Mouse (Mus musculus): Measurements from ENCODE around the gene Wasf1.

Wasf1 gene

GRCm38 (mm10) chr10:40882831-40883643 is at the start of gene Wasf1, which contains the start of gene Cdc40:
Wasf1 (plus strand) TSS chr10:40883475.
Cdc40 (minus strand) TSS chr10:40883311.
- ATAC-seq (ENCODE audit: insufficient number of reproducible peaks, low FRiP score, low TSS enrichment) = peak; percentile 97

GRCm38 (mm10) chr10:40840086-40840485 is 43.2 kb upstream of the Wasf1 start:
- ATAC-seq (ENCODE audit: insufficient number of reproducible peaks, low FRiP score, low TSS enrichment) = no peak

GRCm38 (mm10) chr10:40843841-40844240 is 39.4 kb upstream of the Wasf1 start:
- ATAC-seq (ENCODE audit: insufficient number of reproducible peaks, low FRiP score, low TSS enrichment) = no peak

DNA sequence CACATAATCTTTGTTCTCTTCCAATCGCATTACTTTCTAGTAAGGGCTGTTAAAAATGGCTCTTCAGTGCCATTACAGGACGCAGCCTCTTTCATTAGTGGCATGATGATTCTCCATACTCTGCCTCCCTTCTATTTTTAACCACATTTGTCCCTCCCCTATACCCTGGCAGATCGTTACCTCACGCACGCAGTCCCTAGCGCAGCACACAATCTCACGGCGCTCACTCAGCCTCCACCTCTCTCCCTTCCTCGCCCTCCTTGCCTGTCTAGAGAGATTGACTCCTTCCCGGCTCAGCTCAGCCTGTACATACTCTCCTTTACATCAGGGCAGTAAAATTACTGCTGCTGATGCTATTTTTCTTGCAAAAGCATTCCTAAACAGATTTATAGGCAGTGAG is 38.7 kb upstream of the Wasf1 start:
- ATAC-seq (ENCODE audit: insufficient number of reproducible peaks, low FRiP score, low TSS enrichment) = no peak

GRCm38 (mm10) chr10:40845626-40846025 is 37.6 kb upstream of the Wasf1 start:
- no peak for ATAC-seq (ENCODE audit: insufficient number of reproducible peaks, low FRiP score, low TSS enrichment)

GRCm38 (mm10) chr10:40847176-40847874 is 36.0 kb upstream of the Wasf1 start:
- peak; percentile 96 for ATAC-seq (ENCODE audit: insufficient number of reproducible peaks, low FRiP score, low TSS enrichment)

GRCm38 (mm10) chr10:40850644-40851043 is 32.6 kb upstream of the Wasf1 start:
- ATAC-seq (ENCODE audit: insufficient number of reproducible peaks, low FRiP score, low TSS enrichment) = no peak

GRCm38 (mm10) chr10:40851138-40851537 is 32.1 kb upstream of the Wasf1 start:
- no peak for ATAC-seq (ENCODE audit: insufficient number of reproducible peaks, low FRiP score, low TSS enrichment)

DNA sequence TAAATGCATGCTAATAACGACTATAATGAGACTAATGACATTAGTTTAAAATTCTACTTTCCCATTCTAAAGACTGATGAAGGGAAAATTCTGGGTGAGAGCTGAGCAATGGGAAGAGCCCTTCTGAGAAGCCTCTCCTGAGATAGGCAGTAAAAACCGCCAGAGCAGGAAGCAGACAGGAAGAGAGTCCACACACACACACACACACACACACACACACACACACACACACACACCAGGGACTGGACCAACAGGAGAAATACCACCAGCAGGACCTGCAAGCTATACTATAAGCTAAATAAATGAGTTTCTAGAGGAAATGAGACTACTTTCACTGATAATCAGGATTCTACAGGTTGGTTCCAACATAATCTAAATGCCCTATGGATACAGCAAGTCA is 27.7 kb upstream of the Wasf1 start:
- ATAC-seq (ENCODE audit: insufficient number of reproducible peaks, low FRiP score, low TSS enrichment) = no peak

- ATAC-seq (ENCODE audit: insufficient number of reproducible peaks, low FRiP score, low TSS enrichment) = no peak
Observed at GRCm38 (mm10) chr10:40856703-40857102, 26.6 kb upstream of the Wasf1 start.

GRCm38 (mm10) chr10:40857599-40857998 is 25.7 kb upstream of the Wasf1 start:
- peak; percentile 89 for ATAC-seq (ENCODE audit: insufficient number of reproducible peaks, low FRiP score, low TSS enrichment)

DNA sequence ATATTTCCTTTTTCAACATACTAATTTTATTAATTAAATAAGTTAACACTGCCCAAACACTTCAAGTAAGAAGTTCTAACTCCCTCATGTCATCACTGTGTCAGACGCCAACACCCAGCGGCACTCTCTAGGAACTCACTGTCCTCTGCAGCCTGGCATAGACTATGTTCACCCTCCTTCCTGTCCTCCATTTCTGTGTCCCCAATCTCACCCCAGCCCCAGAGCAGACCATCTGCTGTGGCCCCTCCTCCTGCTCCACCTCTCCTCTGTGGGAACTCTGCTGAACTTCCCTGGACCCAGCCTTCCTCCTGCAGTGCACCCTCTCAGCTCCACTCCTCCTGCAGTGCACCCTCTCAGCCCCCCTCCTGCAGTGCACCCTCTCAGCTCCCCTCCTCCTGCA is 15.2 kb upstream of the Wasf1 start:
- ATAC-seq (ENCODE audit: insufficient number of reproducible peaks, low FRiP score, low TSS enrichment) = peak; percentile 83

GRCm38 (mm10) chr10:40871301-40871700 is 12.0 kb upstream of the Wasf1 start:
- ATAC-seq (ENCODE audit: insufficient number of reproducible peaks, low FRiP score, low TSS enrichment) = no peak

- peak; percentile 74; the same call in 1 of the 2 replicates for ATAC-seq (ENCODE audit: insufficient number of reproducible peaks, low FRiP score, low TSS enrichment)
Observed at GRCm38 (mm10) chr10:40872052-40872451, 11.2 kb upstream of the Wasf1 start.

- ATAC-seq (ENCODE audit: insufficient number of reproducible peaks, low FRiP score, low TSS enrichment) = no peak
Observed at GRCm38 (mm10) chr10:40878246-40878645, 5.0 kb upstream of the Wasf1 start.

GRCm38 (mm10) chr10:40879969-40880368 is 3.3 kb upstream of the Wasf1 start:
- no peak for ATAC-seq (ENCODE audit: insufficient number of reproducible peaks, low FRiP score, low TSS enrichment)

GRCm38 (mm10) chr10:40881236-40881635 is 2.0 kb upstream of the Wasf1 start:
- no peak for ATAC-seq (ENCODE audit: insufficient number of reproducible peaks, low FRiP score, low TSS enrichment)

DNA sequence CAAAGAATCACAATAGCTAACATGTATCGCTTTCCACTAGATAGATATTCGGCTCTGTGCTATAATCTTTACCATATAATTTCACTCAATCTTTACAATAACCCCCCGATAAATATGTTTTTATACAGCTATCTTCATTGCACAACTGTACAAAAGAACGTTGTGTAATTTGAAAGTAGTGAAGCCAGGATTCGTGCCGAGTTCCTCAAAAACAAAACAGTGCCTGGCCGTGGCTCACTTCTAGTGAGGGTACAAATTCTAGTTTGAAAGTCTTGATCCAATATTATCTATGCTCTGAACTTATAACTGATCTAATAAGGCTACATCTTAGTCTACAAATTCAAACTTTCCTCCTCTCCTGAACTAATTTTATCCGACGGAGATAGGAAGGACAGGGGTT is 942 bp upstream of the Wasf1 start:
- ATAC-seq (ENCODE audit: insufficient number of reproducible peaks, low FRiP score, low TSS enrichment) = no peak

GRCm38 (mm10) chr10:40883644-40884278 is 486 bp downstream of the Wasf1 start:
- ATAC-seq (ENCODE audit: insufficient number of reproducible peaks, low FRiP score, low TSS enrichment) = peak; percentile 77

DNA sequence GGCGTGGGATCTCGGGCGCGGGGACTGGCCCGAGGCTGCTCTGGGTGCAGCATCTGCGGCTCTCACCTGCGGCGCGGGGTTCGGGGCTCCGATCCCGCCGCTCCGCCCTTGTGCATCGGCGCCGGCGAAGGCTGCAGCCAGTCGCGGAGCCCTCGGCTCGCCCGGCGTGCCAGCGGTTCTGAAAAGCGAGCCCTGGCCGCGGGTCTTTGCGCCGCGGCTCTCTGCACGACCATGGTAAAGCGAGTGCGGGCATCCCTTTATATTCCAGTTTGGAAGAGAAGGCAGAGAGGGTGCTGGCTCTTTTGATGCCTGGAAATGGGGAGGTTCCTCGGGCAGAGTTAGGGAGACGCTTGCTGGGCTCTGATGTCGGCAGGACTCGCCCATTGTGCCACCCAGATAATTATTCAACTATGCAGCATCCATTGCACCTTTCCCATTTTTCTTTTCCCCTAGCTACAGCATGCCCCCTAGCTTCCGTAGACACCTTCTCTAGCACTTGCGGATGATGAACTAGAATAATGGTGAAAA is 1.1 kb downstream of the Wasf1 start:
- peak; percentile 43 for ATAC-seq (ENCODE audit: insufficient number of reproducible peaks, low FRiP score, low TSS enrichment)

DNA sequence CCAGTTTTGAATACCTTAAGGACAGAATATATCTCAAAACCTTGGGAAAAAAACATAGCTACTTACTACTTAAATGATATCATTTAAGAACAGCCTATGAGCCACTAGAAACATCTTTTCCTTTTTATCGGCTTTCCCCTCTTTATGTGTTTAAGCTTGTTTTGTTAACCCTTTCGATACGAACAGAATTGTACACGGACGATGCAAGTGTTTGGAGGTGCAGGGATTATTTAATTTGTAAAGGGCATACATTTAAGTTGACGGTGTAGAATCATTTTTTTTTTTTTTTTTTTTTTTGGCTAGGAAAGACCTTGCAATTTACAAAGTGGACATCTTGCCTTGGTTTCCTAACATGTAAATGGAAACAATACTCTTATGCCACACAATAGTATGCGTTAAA is 2.2 kb downstream of the Wasf1 start:
- ATAC-seq (ENCODE audit: insufficient number of reproducible peaks, low FRiP score, low TSS enrichment) = no peak
